Mouse (Mus musculus): Measurements from ENCODE around the gene Gm20388.

GRCm38 (mm10) chr8:122074442-122074841 is 2163.8 kb downstream of the Gm20388 start:
- TF ChIP-seq MAFK (IDR thresholded peaks at IDR 0.05; ENCODE audit: insufficient read depth, low read depth, low read length) (no peak), HCFC1 (IDR thresholded peaks at IDR 0.05; ENCODE audit: borderline replicate concordance, insufficient read depth, low read length) (no peak)
